Mouse (Mus musculus): ENCODE measurements around the gene Nup85. TPM values are rescaled to one million over a fixed set of nuclear protein-coding genes. Genes with fewer than 3 reads are reported as not detected.

The Nup85 gene
- polyA plus RNA-seq, 1 experiment from 2014 or later, result 186 TPM

DNA sequence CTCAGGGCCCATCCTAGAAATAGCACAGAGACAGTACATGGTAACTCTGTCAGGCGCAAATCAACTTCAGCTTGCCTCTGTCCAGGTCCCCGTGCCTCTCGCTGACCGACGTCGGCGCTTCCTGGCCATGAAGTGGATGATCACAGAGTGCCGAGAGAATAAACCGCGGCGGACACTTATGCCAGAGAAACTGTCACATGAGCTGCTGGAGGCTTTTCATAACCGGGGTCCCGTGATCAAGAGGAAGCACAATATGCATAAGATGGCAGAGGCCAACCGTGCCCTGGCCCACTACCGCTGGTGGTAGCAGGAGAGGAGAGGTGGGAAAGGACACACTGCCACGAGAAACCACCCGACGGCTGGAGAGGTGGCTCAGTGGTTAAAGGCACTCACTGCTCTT, 42.5 kb downstream of the Nup85 start:
- ATAC-seq (ENCODE audit: low FRiP score, low read depth), result no peak
- no peaks in the 10 kb centered on the region for H3K27me3 ChIP-seq
- no peak overlapping the region for H3K4me3 ChIP-seq
- 93% methylated on average over 18 of the region's 18 CpGs for WGBS
- peaks cover 53% of the 10 kb centered on the region for H3K36me3 ChIP-seq
- H3K27ac ChIP-seq, result no peak overlapping the region
- no peaks in the 10 kb centered on the region for H3K9me3 ChIP-seq
- peaks cover 31% of the 10 kb centered on the region for H3K4me1 ChIP-seq
- H3K4me2 ChIP-seq (replicated peaks), result no peak overlapping the region
- no peak overlapping the region for H3K9ac ChIP-seq

- H3K4me1 ChIP-seq, result peaks cover 29% of the 10 kb centered on the region
- ATAC-seq (ENCODE audit: low FRiP score, low read depth), result no peak
- no peaks in the 10 kb centered on the region for H3K9me3 ChIP-seq
- 83% methylated on average over 23 of the region's 23 CpGs for WGBS
- H3K36me3 ChIP-seq, result peaks cover 47% of the 10 kb centered on the region
- H3K27me3 ChIP-seq, result no peaks in the 10 kb centered on the region
- no peak overlapping the region for H3K9ac ChIP-seq
- H3K4me2 ChIP-seq (replicated peaks), result no peak overlapping the region
- H3K27ac ChIP-seq, result no peak overlapping the region
- no peak overlapping the region for H3K4me3 ChIP-seq
Observed at GRCm38 (mm10) chr11:115608421-115609399, 44.5 kb downstream of the Nup85 start.

GRCm38 (mm10) chr11:115609576-115609975, 45.3 kb downstream of the Nup85 start:
- 78% methylated on average over 3 of the region's 3 CpGs for WGBS
- Histone ChIP-seq H3K4me1 (peaks cover 31% of the 10 kb centered on the region), H3K9ac (no peak overlapping the region), H3K9me3 (no peaks in the 10 kb centered on the region), H3K4me2 (replicated peaks) (no peak overlapping the region), H3K4me3 (no peak overlapping the region), H3K27ac (no peak overlapping the region), H3K27me3 (no peaks in the 10 kb centered on the region), H3K36me3 (peaks cover 50% of the 10 kb centered on the region)
- no peak for ATAC-seq (ENCODE audit: low FRiP score, low read depth)

DNA sequence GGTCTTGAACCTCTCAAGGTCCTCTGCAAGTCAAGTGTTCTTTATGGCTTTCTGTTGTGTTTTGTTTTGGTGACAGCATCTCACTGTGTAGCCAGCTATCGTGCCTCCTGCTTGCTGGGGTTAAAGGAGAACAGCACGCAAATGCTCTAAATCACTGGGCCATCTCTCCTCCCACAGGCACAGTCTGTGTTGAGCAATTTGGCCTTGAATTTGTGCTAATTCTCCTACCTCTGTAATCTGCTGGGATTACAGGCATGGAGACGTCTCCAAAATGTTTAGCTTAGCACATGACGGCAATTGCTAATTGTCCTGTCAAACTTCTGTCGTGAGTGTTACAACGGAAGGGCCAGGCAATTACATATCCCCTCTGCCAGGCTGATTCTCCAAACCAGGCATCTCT, 46.9 kb downstream of the Nup85 start:
- Histone ChIP-seq H3K9me3 (no peaks in the 10 kb centered on the region), H3K4me1 (peaks cover 18% of the 10 kb centered on the region), H3K9ac (no peak overlapping the region; the same call in 1 of the 2 replicates), H3K36me3 (peaks cover 55% of the 10 kb centered on the region), H3K4me3 (peak overlapping the region; percentile 63; the same call in 1 of the 2 replicates), H3K27me3 (no peaks in the 10 kb centered on the region), H3K4me2 (replicated peaks) (peak overlapping the region; percentile 81; the same call in 1 of the 2 replicates), H3K27ac (no peak overlapping the region)
- no peak for ATAC-seq (ENCODE audit: low FRiP score, low read depth)
- 58% methylated on average over 6 of the region's 6 CpGs for WGBS

GRCm38 (mm10) chr11:115612059-115612409, 47.8 kb downstream of the Nup85 start:
- WGBS, result under 1% methylated on average over 13 of the region's 13 CpGs
- Histone ChIP-seq H3K4me2 (replicated peaks) (peak overlapping the region; percentile 81), H3K9ac (peak overlapping the region; percentile 70), H3K9me3 (no peaks in the 10 kb centered on the region), H3K27me3 (no peaks in the 10 kb centered on the region), H3K36me3 (peaks cover 51% of the 10 kb centered on the region), H3K4me3 (peak overlapping the region; percentile 63), H3K27ac (peak overlapping the region; percentile 52; the same call in 1 of the 2 replicates), H3K4me1 (peaks cover 18% of the 10 kb centered on the region)
- ATAC-seq (ENCODE audit: low FRiP score, low read depth), result peak; percentile 42; the same call in 1 of the 2 replicates

GRCm38 (mm10) chr11:115612410-115613137, 48.3 kb downstream of the Nup85 start, which contains the start of gene Mif4gd:
Gene Mif4gd, minus strand, starts transcription at chr11:115612969.
- H3K27me3 ChIP-seq, result no peaks in the 10 kb centered on the region
- H3K4me3 ChIP-seq, result peak within 1 kb of the TSS; percentile 63
- under 1% methylated on average over 53 of the region's 80 CpGs for WGBS
- peaks cover 18% of the 10 kb centered on the region for H3K4me1 ChIP-seq
- H3K9me3 ChIP-seq, result no peaks in the 10 kb centered on the region
- H3K9ac ChIP-seq, result peak within 1 kb of the TSS; percentile 70
- peak; percentile 82 for ATAC-seq (ENCODE audit: low FRiP score, low read depth)
- H3K36me3 ChIP-seq, result peaks cover 51% of the 10 kb centered on the region
- H3K27ac ChIP-seq, result peak within 1 kb of the TSS; percentile 86
- H3K4me2 ChIP-seq (replicated peaks), result peak within 1 kb of the TSS; percentile 81

- H3K9me3 ChIP-seq, result no peaks in the 10 kb centered on the region
- peak overlapping the region; percentile 81 for H3K4me2 ChIP-seq (replicated peaks)
- H3K9ac ChIP-seq, result peak overlapping the region; percentile 70
- peaks cover 18% of the 10 kb centered on the region for H3K4me1 ChIP-seq
- peak overlapping the region; percentile 63 for H3K4me3 ChIP-seq
- ATAC-seq (ENCODE audit: low FRiP score, low read depth), result no peak; the same call in 1 of the 2 replicates
- WGBS, result under 1% methylated on average over 16 of the region's 16 CpGs
- H3K36me3 ChIP-seq, result peaks cover 44% of the 10 kb centered on the region
- H3K27me3 ChIP-seq, result no peaks in the 10 kb centered on the region
- H3K27ac ChIP-seq, result peak overlapping the region; percentile 86
Observed at GRCm38 (mm10) chr11:115613138-115613945, 49.1 kb downstream of the Nup85 start.

GRCm38 (mm10) chr11:115614346-115615107, 50.3 kb downstream of the Nup85 start:
- Histone ChIP-seq H3K9ac (no peak overlapping the region), H3K4me3 (no peak overlapping the region), H3K27me3 (no peaks in the 10 kb centered on the region), H3K9me3 (no peaks in the 10 kb centered on the region), H3K36me3 (peaks cover 40% of the 10 kb centered on the region), H3K4me2 (replicated peaks) (no peak overlapping the region), H3K27ac (no peak overlapping the region), H3K4me1 (peaks cover 18% of the 10 kb centered on the region)
- ATAC-seq (ENCODE audit: low FRiP score, low read depth), result no peak
- WGBS, result 86% methylated on average over 10 of the region's 10 CpGs

DNA sequence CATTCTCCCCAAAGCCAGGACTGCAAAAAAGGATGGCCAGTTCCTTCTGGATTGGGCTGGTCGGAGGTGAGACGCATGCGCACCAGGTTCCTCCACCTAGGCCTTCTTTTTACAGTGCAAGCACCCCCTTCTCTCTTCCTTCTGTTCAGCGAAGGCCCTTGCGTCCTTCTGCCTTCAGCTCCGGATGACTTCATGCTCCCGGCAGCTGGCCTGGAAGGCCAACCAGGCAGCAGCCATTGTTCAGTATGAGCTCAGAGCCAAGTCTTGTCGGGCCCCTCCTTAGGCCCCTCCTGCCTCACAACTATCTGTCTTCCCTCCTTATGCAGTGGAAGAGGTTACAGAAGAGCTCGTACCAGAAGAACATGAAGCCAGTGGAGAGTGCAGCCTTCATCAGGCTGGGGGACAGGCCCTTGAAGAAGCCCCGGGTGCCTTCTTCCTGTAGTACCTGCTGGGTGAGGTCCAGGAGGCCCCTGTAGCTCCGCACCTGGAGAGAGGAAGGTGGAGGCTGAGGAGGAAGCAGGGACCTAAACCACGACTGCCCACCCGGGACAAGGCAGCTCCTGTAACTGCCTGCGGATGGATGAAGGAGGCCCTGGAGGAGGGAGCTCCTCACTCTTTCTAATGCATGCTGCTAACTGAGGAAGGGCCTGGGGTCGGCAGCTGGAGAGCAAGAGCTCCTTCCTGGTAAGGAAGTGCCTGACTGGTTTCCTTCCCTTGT, 51.0 kb downstream of the Nup85 start:
- Histone ChIP-seq H3K27ac (no peak overlapping the region), H3K9ac (peak overlapping the region; percentile 31; the same call in 1 of the 2 replicates), H3K4me2 (replicated peaks) (no peak overlapping the region), H3K4me1 (peaks cover 18% of the 10 kb centered on the region), H3K27me3 (no peaks in the 10 kb centered on the region), H3K9me3 (no peaks in the 10 kb centered on the region), H3K4me3 (no peak overlapping the region), H3K36me3 (peaks cover 42% of the 10 kb centered on the region)
- 84% methylated on average over 15 of the region's 15 CpGs for WGBS
- ATAC-seq (ENCODE audit: low FRiP score, low read depth), result no peak

DNA sequence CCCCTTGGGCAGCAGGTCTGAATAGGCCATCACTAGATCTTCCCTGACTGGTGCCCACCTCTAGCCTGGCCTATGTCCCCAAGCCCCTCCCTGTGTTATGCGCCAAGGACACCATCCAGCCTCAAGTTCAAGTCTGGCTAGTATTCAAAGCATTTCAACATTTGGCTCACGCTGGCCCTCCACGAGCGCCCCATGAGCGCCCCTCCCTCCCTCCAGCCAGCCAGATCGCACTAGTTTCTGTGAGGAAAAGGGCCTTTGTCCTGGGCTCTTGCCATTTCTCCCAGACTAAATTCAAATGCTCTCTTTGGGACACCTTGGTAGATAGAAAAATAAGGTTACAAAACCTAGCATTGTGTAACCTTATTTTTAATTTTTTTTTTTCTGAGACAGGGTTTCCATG, 51.6 kb downstream of the Nup85 start:
- no peak overlapping the region for H3K4me2 ChIP-seq (replicated peaks)
- peaks cover 48% of the 10 kb centered on the region for H3K36me3 ChIP-seq
- no peaks in the 10 kb centered on the region for H3K27me3 ChIP-seq
- 86% methylated on average over 6 of the region's 6 CpGs for WGBS
- no peak overlapping the region for H3K27ac ChIP-seq
- H3K4me1 ChIP-seq, result peaks cover 18% of the 10 kb centered on the region
- H3K9ac ChIP-seq, result peak overlapping the region; percentile 31; the same call in 1 of the 2 replicates
- no peak for ATAC-seq (ENCODE audit: low FRiP score, low read depth)
- no peak overlapping the region for H3K4me3 ChIP-seq
- no peaks in the 10 kb centered on the region for H3K9me3 ChIP-seq
